Mouse (Mus musculus): ENCODE results near the gene Trpm3.

DNA sequence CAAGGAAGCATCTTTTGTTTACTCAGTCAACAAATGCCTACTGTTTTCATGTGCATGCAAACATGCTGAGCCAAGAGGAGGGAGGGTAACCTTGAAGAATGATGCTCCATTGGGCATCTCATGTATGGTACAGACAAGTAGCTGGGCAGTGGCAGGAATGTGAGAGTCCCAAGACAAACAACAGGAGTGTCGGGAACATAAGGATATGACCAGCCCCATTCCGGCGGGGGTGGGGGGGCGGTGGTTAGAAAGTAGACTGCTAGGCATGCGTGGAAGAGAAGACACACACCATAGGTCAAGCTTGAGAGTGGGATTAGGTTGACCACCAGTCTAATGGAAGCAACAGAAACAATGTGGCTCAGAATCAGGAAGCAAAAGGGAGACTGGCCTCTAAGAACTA, 837.0 kb downstream of the Trpm3 start:
- TF ChIP-seq EP300 (IDR thresholded peaks at IDR 0.05; ENCODE audit: low read depth): no peak
- no peak for TF ChIP-seq CTCF (IDR thresholded peaks at IDR 0.05; ENCODE audit: low read depth)
